Mouse (Mus musculus) CD4-positive, CD25-positive, alpha-beta regulatory T cell, adult 2 months (primary cell): ENCODE results near the gene Dusp8.
A peak's percentile ranks its signal among the peaks of the same experiment; 100 is the strongest.

ENCODE experiments used
- DNase-seq: peaks from one replicate; pipeline ENCODE4 v3.0.0-alpha.2; 2012; ENCODE audit warnings: low read depth, low spot score

Gene Dusp8

GRCm38 (mm10) chr7:142086159-142086905 is 9.3 kb downstream of the Dusp8 start:
- no peak for DNase-seq

- DNase-seq, result no peak
Observed at GRCm38 (mm10) chr7:142084820-142085219, 10.8 kb downstream of the Dusp8 start.

GRCm38 (mm10) chr7:142084395-142084794 is 11.2 kb downstream of the Dusp8 start:
- DNase-seq, result no peak

GRCm38 (mm10) chr7:142083588-142084317 is 11.9 kb downstream of the Dusp8 start:
- no peak for DNase-seq

- no peak for DNase-seq
Observed at GRCm38 (mm10) chr7:142082607-142083006, 13.0 kb downstream of the Dusp8 start.

GRCm38 (mm10) chr7:142082179-142082578 is 13.5 kb downstream of the Dusp8 start:
- no peak for DNase-seq

- no peak for DNase-seq
Observed at GRCm38 (mm10) chr7:142081736-142082135, 13.9 kb downstream of the Dusp8 start.

GRCm38 (mm10) chr7:142080876-142081275 is 14.8 kb downstream of the Dusp8 start:
- DNase-seq, result no peak

- no peak for DNase-seq
Observed at GRCm38 (mm10) chr7:142079365-142079764, 16.3 kb downstream of the Dusp8 start.

GRCm38 (mm10) chr7:142077138-142077537 is 18.5 kb downstream of the Dusp8 start:
- no peak for DNase-seq

- DNase-seq, result no peak
Observed at GRCm38 (mm10) chr7:142074146-142074886, 21.3 kb downstream of the Dusp8 start.

- DNase-seq, result no peak
Observed at GRCm38 (mm10) chr7:142071717-142072116, 23.9 kb downstream of the Dusp8 start.

- DNase-seq, result no peak
Observed at GRCm38 (mm10) chr7:142071212-142071578, 24.4 kb downstream of the Dusp8 start.

GRCm38 (mm10) chr7:142070458-142071211 is 25.0 kb downstream of the Dusp8 start:
- DNase-seq, result peak; percentile 78

GRCm38 (mm10) chr7:142068429-142068828 is 27.2 kb downstream of the Dusp8 start:
- DNase-seq, result no peak

- peak; percentile 93 for DNase-seq
Observed at GRCm38 (mm10) chr7:142060931-142061565, 34.6 kb downstream of the Dusp8 start, which contains the start of gene Mob2. Gene Mob2, minus strand, starts transcription at chr7:142061065.

- DNase-seq, result peak; percentile 51
Observed at GRCm38 (mm10) chr7:142060185-142060930, 35.3 kb downstream of the Dusp8 start.

- DNase-seq, result no peak
Observed at GRCm38 (mm10) chr7:142059024-142059423, 36.6 kb downstream of the Dusp8 start.

- no peak for DNase-seq
Observed at GRCm38 (mm10) chr7:142057121-142057520, 38.5 kb downstream of the Dusp8 start.

- DNase-seq, result peak; percentile 56
Observed at GRCm38 (mm10) chr7:142056601-142057061, 39.0 kb downstream of the Dusp8 start.
